Mouse (Mus musculus) ES-E14 (cell line): ENCODE measurements around the gene Lin7a.

ENCODE experiments used
- CHD2 ChIP-seq: IDR thresholded peaks from 2 replicates; pipeline ENCODE4 v1.6.1; 2014; ENCODE audit warnings: mild to moderate bottlenecking, low read depth, low read length, inconsistent platforms
- ZC3H11A ChIP-seq: IDR thresholded peaks from 2 replicates; pipeline ENCODE4 v1.6.1; 2012; ENCODE audit warnings: low read depth, mild to moderate bottlenecking, inconsistent platforms, low read length, borderline replicate concordance

GRCm38 (mm10) chr10:107467819-107468218 lies 196.3 kb downstream of the Lin7a start:
- TF ChIP-seq ZC3H11A (no peak), CHD2 (no peak)
